Mouse (Mus musculus) limb, embryonic 15.5 days (tissue): ENCODE measurements around the gene Pagr1a. TPM values are rescaled to one million over a fixed set of nuclear protein-coding genes. Genes with fewer than 3 reads are reported as not detected.

Experiments
- ATAC-seq: fragments of 200-750 bp; cut with Nextera tagmentation; 2 replicates; pipeline ENCODE4 v1.8.0; 2017; ENCODE audit warnings: low read depth, moderate TSS enrichment; ENCODE audit not compliant: insufficient number of reproducible peaks, low FRiP score, low TSS enrichment
- H3K27ac ChIP-seq: fragments of 300-500 bp; sonication (generic); 2 replicates; pipeline ENCODE4 v1.5.1; 2015; ENCODE audit warnings: moderate library complexity, mild to moderate bottlenecking, inconsistent platforms
- H3K27me3 ChIP-seq: fragments of 300-500 bp; sonication (generic); 2 replicates; pipeline ENCODE4 v1.6.1; 2015; ENCODE audit warnings: inconsistent platforms
- H3K36me3 ChIP-seq: fragments of 300-500 bp; sonication (generic); 2 replicates; pipeline ENCODE4 v1.6.1; 2015; ENCODE audit warnings: inconsistent platforms
- H3K4me1 ChIP-seq: fragments of 300-500 bp; sonication (generic); 2 replicates; pipeline ENCODE4 v1.6.1; 2015; ENCODE audit warnings: inconsistent platforms
- H3K4me2 ChIP-seq: fragments of 300-500 bp; sonication (generic); 2 replicates; pipeline ENCODE4 v1.6.1; 2015; ENCODE audit warnings: mild to moderate bottlenecking, inconsistent platforms
- H3K4me3 ChIP-seq: fragments of 300-500 bp; sonication (generic); 2 replicates; pipeline ENCODE4 v1.5.1; 2015; ENCODE audit warnings: mild to moderate bottlenecking, inconsistent platforms
- H3K9ac ChIP-seq: fragments of 300-500 bp; sonication (generic); 2 replicates; pipeline ENCODE4 v1.6.1; 2015; ENCODE audit warnings: inconsistent platforms
- H3K9me3 ChIP-seq: fragments of 300-500 bp; sonication (generic); 2 replicates; pipeline ENCODE4 v1.6.1; 2016; ENCODE audit warnings: inconsistent platforms
- WGBS: fragments of 180-500 bp; shearing (Covaris S2); methylation state at CpG from one replicate; pipeline ENCODE4 v1.1.7; 2015; 5-methylcytosine and 5-hydroxymethylcytosine counted together
- polyA plus RNA-seq: library from polyadenylated mRNA; unstranded; fragments of >200 nt; fragmentation: Nextera tagmentation; extraction: Ambion mirVana; gene quantifications from 2 replicates; pipeline ENCODE4 v1.2.1, GENCODE M21; 2015

Gene Pagr1a
- polyA plus RNA-seq, 1 experiment from 2014 or later: 46.7 TPM

- WGBS: 34% methylated on average over 10 of the region's 10 CpGs
- ATAC-seq: no peak
- no peak overlapping the region for H3K9ac ChIP-seq
- peaks cover 4% of the 10 kb centered on the region; the same call in 1 of the 2 replicates for H3K4me1 ChIP-seq
- H3K27me3 ChIP-seq: no peaks in the 10 kb centered on the region
- H3K36me3 ChIP-seq: peaks cover 17% of the 10 kb centered on the region
- H3K27ac ChIP-seq: no peak overlapping the region
- no peaks in the 10 kb centered on the region for H3K9me3 ChIP-seq
- H3K4me3 ChIP-seq: no peak overlapping the region
- H3K4me2 ChIP-seq: no peak overlapping the region
Observed at GRCm38 (mm10) chr7:126984667-126985444, 32.3 kb downstream of the Pagr1a start.

GRCm38 (mm10) chr7:126983113-126983512 is 34.0 kb downstream of the Pagr1a start:
- WGBS: 74% methylated on average over 7 of the region's 7 CpGs
- no peak for ATAC-seq
- peaks cover 7% of the 10 kb centered on the region for H3K4me1 ChIP-seq
- H3K9me3 ChIP-seq: no peaks in the 10 kb centered on the region
- peaks cover 34% of the 10 kb centered on the region for H3K36me3 ChIP-seq
- H3K9ac ChIP-seq: no peak overlapping the region
- no peak overlapping the region for H3K27ac ChIP-seq
- H3K4me3 ChIP-seq: no peak overlapping the region
- no peaks in the 10 kb centered on the region for H3K27me3 ChIP-seq
- no peak overlapping the region for H3K4me2 ChIP-seq

DNA sequence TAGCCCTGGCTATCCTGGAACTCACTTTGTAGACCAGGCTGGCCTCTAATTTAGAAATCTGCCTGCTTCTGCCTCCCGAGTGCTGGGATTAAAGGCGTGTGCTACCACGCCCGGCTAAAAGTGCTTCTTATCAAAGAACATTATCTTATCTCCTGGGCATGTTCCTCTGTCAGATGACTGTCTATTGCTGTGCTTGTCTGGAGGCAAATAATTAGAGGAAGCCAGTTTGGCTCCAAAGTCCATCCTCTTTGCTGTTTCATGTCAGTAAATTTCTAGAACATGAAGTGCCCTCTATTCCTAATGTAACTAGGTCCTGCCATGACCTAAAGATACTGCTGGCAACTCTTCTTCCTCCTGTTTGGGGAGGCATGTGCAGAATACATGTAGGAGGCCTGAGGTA is 35.1 kb downstream of the Pagr1a start:
- Histone ChIP-seq H3K36me3 (peaks cover 37% of the 10 kb centered on the region), H3K4me2 (no peak overlapping the region)

GRCm38 (mm10) chr7:126981601-126982000 is 35.6 kb downstream of the Pagr1a start:
- Histone ChIP-seq H3K9me3 (no peaks in the 10 kb centered on the region), H3K9ac (no peak overlapping the region), H3K4me3 (no peak overlapping the region), H3K4me2 (no peak overlapping the region), H3K36me3 (peaks cover 37% of the 10 kb centered on the region), H3K27ac (no peak overlapping the region), H3K4me1 (peaks cover 19% of the 10 kb centered on the region), H3K27me3 (no peaks in the 10 kb centered on the region)
- ATAC-seq: no peak
- 88% methylated on average over 2 of the region's 2 CpGs for WGBS

More for the DNA sequence above, 35.1 kb downstream of the Pagr1a start:
- 88% methylated on average over 4 of the region's 4 CpGs for WGBS
- Histone ChIP-seq H3K27me3 (no peaks in the 10 kb centered on the region), H3K4me1 (peaks cover 15% of the 10 kb centered on the region), H3K9me3 (no peaks in the 10 kb centered on the region), H3K27ac (no peak overlapping the region), H3K4me3 (no peak overlapping the region), H3K9ac (no peak overlapping the region)
- no peak for ATAC-seq

DNA sequence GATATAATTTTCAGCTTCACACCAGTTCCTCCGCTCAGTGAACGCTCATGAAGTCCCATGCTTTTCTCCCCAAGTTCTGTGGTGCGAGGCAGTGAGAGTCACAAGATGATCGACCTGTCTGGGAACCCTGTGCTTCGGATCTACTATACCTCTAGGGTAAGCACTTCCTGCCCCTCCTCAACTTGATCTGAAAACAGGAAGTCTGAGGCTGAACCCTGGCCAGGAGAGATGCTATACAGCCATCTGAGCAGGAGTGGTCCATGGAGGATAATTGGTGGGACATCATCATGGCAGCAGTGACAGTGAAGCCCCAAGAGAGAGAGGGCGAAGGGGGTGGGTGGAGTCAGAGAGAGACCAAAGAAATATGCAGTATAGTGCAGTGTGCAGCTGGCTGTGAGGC is 38.3 kb downstream of the Pagr1a start:
- Histone ChIP-seq H3K4me3 (no peak overlapping the region), H3K4me2 (no peak overlapping the region), H3K9ac (no peak overlapping the region), H3K4me1 (peaks cover 19% of the 10 kb centered on the region), H3K9me3 (no peaks in the 10 kb centered on the region), H3K27ac (no peak overlapping the region), H3K27me3 (no peaks in the 10 kb centered on the region), H3K36me3 (peaks cover 37% of the 10 kb centered on the region)
- no peak for ATAC-seq
- WGBS: 85% methylated on average over 6 of the region's 6 CpGs

GRCm38 (mm10) chr7:126976878-126977459 is 40.2 kb downstream of the Pagr1a start:
- Histone ChIP-seq H3K27ac (peak overlapping the region; percentile 93), H3K4me3 (peak overlapping the region; percentile 94), H3K9me3 (no peaks in the 10 kb centered on the region), H3K4me1 (peaks cover 19% of the 10 kb centered on the region), H3K36me3 (peaks cover 37% of the 10 kb centered on the region), H3K4me2 (peak overlapping the region; percentile 84), H3K27me3 (no peaks in the 10 kb centered on the region), H3K9ac (peak overlapping the region; percentile 92)
- WGBS: 25% methylated on average over 14 of the region's 14 CpGs
- ATAC-seq: no peak

- Histone ChIP-seq H3K36me3 (peaks cover 32% of the 10 kb centered on the region), H3K27me3 (no peaks in the 10 kb centered on the region), H3K9ac (peak within 1 kb of the TSS; percentile 92), H3K4me1 (peaks cover 19% of the 10 kb centered on the region), H3K4me3 (peak within 1 kb of the TSS; percentile 94), H3K27ac (peak within 1 kb of the TSS; percentile 93), H3K9me3 (no peaks in the 10 kb centered on the region), H3K4me2 (peak within 1 kb of the TSS; percentile 84)
- peak; percentile 92 for ATAC-seq
- WGBS: under 1% methylated on average over 53 of the region's 55 CpGs
Observed at GRCm38 (mm10) chr7:126975950-126976866, 40.9 kb downstream of the Pagr1a start, which contains the start of gene Cdiptos. Gene Cdiptos (minus strand): TSS chr7:126976098.

GRCm38 (mm10) chr7:126975893-126975949 is 41.4 kb downstream of the Pagr1a start, which contains the start of gene Cdipt:
Gene Cdipt (plus strand): TSS chr7:126975914.
- ATAC-seq: no peak
- Histone ChIP-seq H3K9ac (peak within 1 kb of the TSS; percentile 92), H3K4me3 (peak within 1 kb of the TSS; percentile 94), H3K27me3 (no peaks in the 10 kb centered on the region), H3K9me3 (no peaks in the 10 kb centered on the region), H3K27ac (peak within 1 kb of the TSS; percentile 93), H3K36me3 (peaks cover 27% of the 10 kb centered on the region), H3K4me2 (peak within 1 kb of the TSS; percentile 84), H3K4me1 (peaks cover 19% of the 10 kb centered on the region)
- WGBS: 8% methylated on average over 1 of the region's 1 CpGs

DNA sequence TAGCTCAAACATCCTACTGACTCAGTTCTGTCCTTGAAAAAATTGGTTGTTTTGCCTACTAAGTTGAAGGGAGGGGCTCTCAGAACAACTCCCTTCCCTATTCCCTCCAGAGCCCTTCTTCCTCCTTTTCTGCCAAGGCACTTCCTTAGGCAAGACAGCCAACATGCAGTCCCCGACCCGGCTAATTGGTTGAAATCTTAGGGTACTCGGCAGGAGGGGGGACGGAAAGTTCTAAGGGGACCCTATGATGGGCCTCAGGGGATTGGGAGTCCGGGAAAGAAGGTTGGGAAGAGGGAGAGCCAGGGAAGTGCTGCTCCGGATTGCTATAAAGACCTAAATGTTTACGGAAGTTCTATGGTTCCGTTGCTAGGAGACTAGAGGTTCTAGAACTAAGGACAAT is 41.7 kb downstream of the Pagr1a start:
- 7% methylated on average over 8 of the region's 8 CpGs for WGBS
- Histone ChIP-seq H3K4me3 (peak overlapping the region; percentile 94), H3K36me3 (peaks cover 26% of the 10 kb centered on the region), H3K9ac (no peak overlapping the region), H3K4me2 (peak overlapping the region; percentile 84), H3K4me1 (peaks cover 19% of the 10 kb centered on the region), H3K27ac (peak overlapping the region; percentile 93; the same call in 1 of the 2 replicates), H3K9me3 (no peaks in the 10 kb centered on the region), H3K27me3 (no peaks in the 10 kb centered on the region)
- ATAC-seq: no peak; the same call in 1 of the 2 replicates

GRCm38 (mm10) chr7:126967361-126967760 is 49.8 kb downstream of the Pagr1a start:
- H3K9me3 ChIP-seq: no peaks in the 10 kb centered on the region
- no peak for ATAC-seq
- H3K4me3 ChIP-seq: no peak overlapping the region
- H3K27me3 ChIP-seq: peaks cover 21% of the 10 kb centered on the region
- H3K4me2 ChIP-seq: no peak overlapping the region
- no peak overlapping the region for H3K9ac ChIP-seq
- no peaks in the 10 kb centered on the region for H3K36me3 ChIP-seq
- whole genome bisulfite sequencing: 63% methylated on average over 6 of the region's 6 CpGs
- peaks cover 7% of the 10 kb centered on the region; the same call in 1 of the 2 replicates for H3K4me1 ChIP-seq
- H3K27ac ChIP-seq: no peak overlapping the region

- 47% methylated on average over 3 of the region's 3 CpGs for WGBS
Observed at GRCm38 (mm10) chr7:126965568-126965967, 51.6 kb downstream of the Pagr1a start.

More at GRCm38 (mm10) chr7:126965568-126965967, 51.6 kb downstream of the Pagr1a start:
- H3K4me1 ChIP-seq: peaks cover 7% of the 10 kb centered on the region; the same call in 1 of the 2 replicates
- H3K27me3 ChIP-seq: peaks cover 29% of the 10 kb centered on the region
- ATAC-seq: no peak
- H3K27ac ChIP-seq: no peak overlapping the region
- no peak overlapping the region for H3K4me2 ChIP-seq
- H3K4me3 ChIP-seq: no peak overlapping the region
- H3K9ac ChIP-seq: no peak overlapping the region
- H3K9me3 ChIP-seq: no peaks in the 10 kb centered on the region
- no peaks in the 10 kb centered on the region for H3K36me3 ChIP-seq
